Mouse (Mus musculus): ENCODE measurements around the gene Grm7. TPM values are rescaled to one million over a fixed set of nuclear protein-coding genes. Genes with fewer than 3 reads are reported as not detected.

Grm7 gene
- polyA plus RNA-seq, 1 experiment: 0.28 TPM

- H3K79me2 ChIP-seq (ENCODE audit: control insufficient read depth, insufficient read depth): no peaks in the 10 kb centered on the region
- no peaks in the 10 kb centered on the region for H3K27me3 ChIP-seq (ENCODE audit: control insufficient read depth, insufficient read depth, insufficient read length)
- no peaks in the 10 kb centered on the region for H3K36me3 ChIP-seq (ENCODE audit: control insufficient read depth, insufficient read depth)
- TF ChIP-seq E2F4 (IDR thresholded peaks at IDR 0.05; ENCODE audit: insufficient read depth) (no peak), CEBPB (IDR thresholded peaks at IDR 0.05; ENCODE audit: insufficient read depth, poor library complexity, severe bottlenecking) (no peak), SRF (IDR thresholded peaks at IDR 0.05; ENCODE audit: control insufficient read depth, insufficient read length, low read depth) (no peak), TCF3 (IDR thresholded peaks at IDR 0.05; ENCODE audit: insufficient read length, low read depth) (no peak), MAX (IDR thresholded peaks at IDR 0.05; ENCODE audit: low read depth) (no peak), POLR2A (IDR thresholded peaks at IDR 0.05; ENCODE audit: insufficient read length, low read depth) (no peak), REST (IDR thresholded peaks at IDR 0.05; ENCODE audit: insufficient read depth, insufficient read length) (no peak), MYOG (IDR thresholded peaks at IDR 0.05; ENCODE audit: control insufficient read depth in 1 of 3, insufficient read depth in 1 of 3, insufficient read length in 2 of 3, low read depth in 2 of 3) (no peak), MYOD1 (IDR thresholded peaks at IDR 0.05; ENCODE audit: control insufficient read depth in 1 of 3, insufficient read length in 2 of 3, low read depth in 2 of 3) (no peak), POLR2AphosphoS2 (IDR thresholded peaks at IDR 0.05; ENCODE audit: insufficient read length, low read depth) (no peak), TCF12 (IDR thresholded peaks at IDR 0.05; ENCODE audit: insufficient read depth, poor library complexity, severe bottlenecking) (no peak), USF1 (IDR thresholded peaks at IDR 0.05; ENCODE audit: low read depth) (no peak)
- peak overlapping the region; percentile 37 for H3K4me2 ChIP-seq (ENCODE audit: low read depth)
- H3ac ChIP-seq (ENCODE audit: control insufficient read depth, insufficient read length): no peak overlapping the region
- no peak overlapping the region for H3K4me3 ChIP-seq
Observed at GRCm38 (mm10) chr6:111258256-111258655, 612.9 kb downstream of the Grm7 start.

- H3K4me3 ChIP-seq: no peak overlapping the region
- TF ChIP-seq CEBPB (IDR thresholded peaks at IDR 0.05; ENCODE audit: insufficient read depth, poor library complexity, severe bottlenecking) (no peak), MYOD1 (IDR thresholded peaks at IDR 0.05; ENCODE audit: control insufficient read depth in 1 of 3, insufficient read length in 2 of 3, low read depth in 2 of 3) (no peak), TCF3 (IDR thresholded peaks at IDR 0.05; ENCODE audit: insufficient read length, low read depth) (no peak), USF1 (IDR thresholded peaks at IDR 0.05; ENCODE audit: low read depth) (no peak), MYOG (IDR thresholded peaks at IDR 0.05; ENCODE audit: control insufficient read depth in 1 of 3, insufficient read depth in 1 of 3, insufficient read length in 2 of 3, low read depth in 2 of 3) (no peak), REST (IDR thresholded peaks at IDR 0.05; ENCODE audit: insufficient read depth, insufficient read length) (no peak), SRF (IDR thresholded peaks at IDR 0.05; ENCODE audit: control insufficient read depth, insufficient read length, low read depth) (no peak), MAX (IDR thresholded peaks at IDR 0.05; ENCODE audit: low read depth) (no peak), POLR2AphosphoS2 (IDR thresholded peaks at IDR 0.05; ENCODE audit: insufficient read length, low read depth) (no peak), E2F4 (IDR thresholded peaks at IDR 0.05; ENCODE audit: insufficient read depth) (no peak), TCF12 (IDR thresholded peaks at IDR 0.05; ENCODE audit: insufficient read depth, poor library complexity, severe bottlenecking) (no peak), POLR2A (IDR thresholded peaks at IDR 0.05; ENCODE audit: insufficient read length, low read depth) (no peak)
- H3K36me3 ChIP-seq (ENCODE audit: control insufficient read depth, insufficient read depth): no peaks in the 10 kb centered on the region
- no peak overlapping the region for H3ac ChIP-seq (ENCODE audit: control insufficient read depth, insufficient read length)
- H3K27me3 ChIP-seq (ENCODE audit: control insufficient read depth, insufficient read depth, insufficient read length): no peaks in the 10 kb centered on the region
- no peak overlapping the region for H3K4me2 ChIP-seq (ENCODE audit: low read depth)
- no peaks in the 10 kb centered on the region for H3K79me2 ChIP-seq (ENCODE audit: control insufficient read depth, insufficient read depth)
Observed at GRCm38 (mm10) chr6:111261181-111261580, 615.8 kb downstream of the Grm7 start.

GRCm38 (mm10) chr6:111276657-111277056, 631.3 kb downstream of the Grm7 start:
- Histone ChIP-seq H3K4me3 (no peak overlapping the region), H3K27me3 (ENCODE audit: control insufficient read depth, insufficient read depth, insufficient read length) (no peaks in the 10 kb centered on the region), H3K4me2 (ENCODE audit: low read depth) (no peak overlapping the region), H3K79me2 (ENCODE audit: control insufficient read depth, insufficient read depth) (no peaks in the 10 kb centered on the region), H3K36me3 (ENCODE audit: control insufficient read depth, insufficient read depth) (no peaks in the 10 kb centered on the region), H3ac (ENCODE audit: control insufficient read depth, insufficient read length) (no peak overlapping the region)
- TF ChIP-seq POLR2A (IDR thresholded peaks at IDR 0.05; ENCODE audit: insufficient read length, low read depth): no peak
- TF ChIP-seq SRF (IDR thresholded peaks at IDR 0.05; ENCODE audit: control insufficient read depth, insufficient read length, low read depth): no peak
- TF ChIP-seq CEBPB (IDR thresholded peaks at IDR 0.05; ENCODE audit: insufficient read depth, poor library complexity, severe bottlenecking): no peak
- no peak for TF ChIP-seq USF1 (IDR thresholded peaks at IDR 0.05; ENCODE audit: low read depth)
- TF ChIP-seq POLR2AphosphoS2 (IDR thresholded peaks at IDR 0.05; ENCODE audit: insufficient read length, low read depth): no peak
- TF ChIP-seq E2F4 (IDR thresholded peaks at IDR 0.05; ENCODE audit: insufficient read depth): no peak
- no peak for TF ChIP-seq MYOG (IDR thresholded peaks at IDR 0.05; ENCODE audit: control insufficient read depth in 1 of 3, insufficient read depth in 1 of 3, insufficient read length in 2 of 3, low read depth in 2 of 3)
- no peak for TF ChIP-seq REST (IDR thresholded peaks at IDR 0.05; ENCODE audit: insufficient read depth, insufficient read length)
- TF ChIP-seq TCF12 (IDR thresholded peaks at IDR 0.05; ENCODE audit: insufficient read depth, poor library complexity, severe bottlenecking): no peak
- TF ChIP-seq MYOD1 (IDR thresholded peaks at IDR 0.05; ENCODE audit: control insufficient read depth in 1 of 3, insufficient read length in 2 of 3, low read depth in 2 of 3): no peak
- TF ChIP-seq TCF3 (IDR thresholded peaks at IDR 0.05; ENCODE audit: insufficient read length, low read depth): no peak
- no peak for TF ChIP-seq MAX (IDR thresholded peaks at IDR 0.05; ENCODE audit: low read depth)

DNA sequence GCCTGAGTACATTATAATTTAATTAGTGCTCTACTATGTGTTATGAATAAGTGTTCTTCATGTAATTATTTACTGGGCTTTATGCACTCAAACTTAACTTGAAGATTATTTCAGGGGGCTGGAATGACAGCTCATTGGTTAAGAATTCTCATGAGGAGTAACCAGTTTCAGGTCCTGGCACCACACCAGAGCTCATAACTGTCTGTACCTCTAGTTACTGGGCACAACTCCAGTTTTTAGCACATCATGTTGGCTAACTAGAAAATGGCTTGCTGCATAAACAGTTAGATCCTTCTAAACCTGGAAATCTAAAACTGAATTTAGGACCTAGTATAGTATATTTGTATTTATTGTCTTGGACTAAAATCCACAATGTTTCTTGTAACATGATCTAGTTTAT, 633.1 kb downstream of the Grm7 start:
- Histone ChIP-seq H3K27me3 (ENCODE audit: control insufficient read depth, insufficient read depth, insufficient read length) (no peaks in the 10 kb centered on the region), H3K4me3 (no peak overlapping the region), H3K36me3 (ENCODE audit: control insufficient read depth, insufficient read depth) (no peaks in the 10 kb centered on the region), H3K4me2 (ENCODE audit: low read depth) (no peak overlapping the region), H3ac (ENCODE audit: control insufficient read depth, insufficient read length) (no peak overlapping the region), H3K79me2 (ENCODE audit: control insufficient read depth, insufficient read depth) (no peaks in the 10 kb centered on the region)
- no peak for TF ChIP-seq POLR2AphosphoS2 (IDR thresholded peaks at IDR 0.05; ENCODE audit: insufficient read length, low read depth)
- TF ChIP-seq MAX (IDR thresholded peaks at IDR 0.05; ENCODE audit: low read depth): no peak
- TF ChIP-seq MYOD1 (IDR thresholded peaks at IDR 0.05; ENCODE audit: control insufficient read depth in 1 of 3, insufficient read length in 2 of 3, low read depth in 2 of 3): no peak
- no peak for TF ChIP-seq REST (IDR thresholded peaks at IDR 0.05; ENCODE audit: insufficient read depth, insufficient read length)
- no peak for TF ChIP-seq MYOG (IDR thresholded peaks at IDR 0.05; ENCODE audit: control insufficient read depth in 1 of 3, insufficient read depth in 1 of 3, insufficient read length in 2 of 3, low read depth in 2 of 3)
- TF ChIP-seq TCF3 (IDR thresholded peaks at IDR 0.05; ENCODE audit: insufficient read length, low read depth): no peak
- TF ChIP-seq USF1 (IDR thresholded peaks at IDR 0.05; ENCODE audit: low read depth): no peak
- TF ChIP-seq SRF (IDR thresholded peaks at IDR 0.05; ENCODE audit: control insufficient read depth, insufficient read length, low read depth): no peak
- no peak for TF ChIP-seq CEBPB (IDR thresholded peaks at IDR 0.05; ENCODE audit: insufficient read depth, poor library complexity, severe bottlenecking)
- TF ChIP-seq POLR2A (IDR thresholded peaks at IDR 0.05; ENCODE audit: insufficient read length, low read depth): no peak
- TF ChIP-seq TCF12 (IDR thresholded peaks at IDR 0.05; ENCODE audit: insufficient read depth, poor library complexity, severe bottlenecking): no peak
- no peak for TF ChIP-seq E2F4 (IDR thresholded peaks at IDR 0.05; ENCODE audit: insufficient read depth)
